Mouse (Mus musculus) embryo, embryonic 11.5 days (tissue): Measurements from ENCODE around the gene Slc35g3.

ENCODE experiments used
- DNase-seq: peaks from one replicate; pipeline ENCODE4 v3.0.0-alpha.2; 2012; ENCODE audit warnings: low read depth, low spot score

Slc35g3 gene

DNA sequence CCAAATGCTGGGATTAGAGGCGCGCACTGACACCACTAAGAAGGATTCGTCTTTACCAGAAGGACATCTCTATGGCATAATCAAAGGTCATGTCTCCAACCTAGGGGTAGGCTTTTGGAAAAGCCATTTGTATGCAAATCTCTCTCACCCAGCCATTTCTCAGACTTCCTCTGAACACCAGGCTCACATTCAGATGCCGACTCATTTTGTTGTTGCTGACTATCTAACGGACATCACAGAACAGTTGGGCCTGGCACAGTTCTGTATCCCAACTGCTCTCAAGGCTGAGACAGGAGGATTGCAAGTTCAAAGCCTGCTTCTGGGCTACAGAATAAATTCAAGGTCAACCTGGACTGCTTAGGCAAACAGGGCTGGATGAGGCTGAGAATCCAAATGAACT lies 25.5 kb upstream of the Slc35g3 start:
- DNase-seq, result no peak

DNA sequence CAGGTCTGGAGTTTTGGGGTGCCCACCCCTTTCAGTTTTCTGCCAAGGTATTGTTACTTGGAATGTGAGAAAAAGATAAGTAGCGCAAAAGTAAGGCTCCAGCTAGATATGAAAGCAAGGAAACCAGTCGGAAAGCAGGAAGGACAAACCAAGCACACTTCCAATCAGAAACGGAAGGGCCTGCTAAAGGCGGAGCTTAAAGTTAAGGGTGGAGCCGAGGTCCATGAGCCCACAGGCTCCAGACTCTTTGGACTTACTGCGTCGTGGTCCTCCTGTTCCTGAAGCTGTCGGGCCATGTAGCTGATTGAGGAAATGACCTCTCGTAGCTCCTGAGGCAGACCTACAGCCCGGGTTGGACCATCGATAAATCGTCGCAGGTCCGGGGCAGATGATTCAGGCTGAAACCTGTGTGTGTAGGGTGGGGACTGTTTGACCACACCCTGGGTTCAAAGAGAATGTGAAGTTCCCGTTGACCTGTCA lies 23.1 kb upstream of the Slc35g3 start:
- DNase-seq, result no peak

DNA sequence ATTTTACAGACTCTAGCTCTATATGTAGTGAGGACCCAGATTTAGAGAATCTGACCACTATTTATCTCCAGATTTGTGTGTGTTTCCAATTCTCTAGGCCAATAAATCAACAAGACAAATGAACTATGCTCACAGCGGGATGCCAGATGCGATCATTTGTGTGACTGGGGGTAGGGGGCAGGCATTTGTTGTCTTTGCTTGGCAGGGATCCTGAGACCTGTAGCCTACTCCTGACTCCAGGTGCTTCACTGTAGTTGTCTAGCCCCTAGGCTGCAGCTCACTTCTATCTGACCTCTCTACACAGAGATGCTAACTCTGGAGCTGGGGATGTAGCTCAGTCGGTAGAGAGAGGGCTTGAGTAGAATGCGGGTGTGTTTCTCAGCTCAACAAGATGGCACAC lies 20.1 kb upstream of the Slc35g3 start:
- DNase-seq, result no peak

DNA sequence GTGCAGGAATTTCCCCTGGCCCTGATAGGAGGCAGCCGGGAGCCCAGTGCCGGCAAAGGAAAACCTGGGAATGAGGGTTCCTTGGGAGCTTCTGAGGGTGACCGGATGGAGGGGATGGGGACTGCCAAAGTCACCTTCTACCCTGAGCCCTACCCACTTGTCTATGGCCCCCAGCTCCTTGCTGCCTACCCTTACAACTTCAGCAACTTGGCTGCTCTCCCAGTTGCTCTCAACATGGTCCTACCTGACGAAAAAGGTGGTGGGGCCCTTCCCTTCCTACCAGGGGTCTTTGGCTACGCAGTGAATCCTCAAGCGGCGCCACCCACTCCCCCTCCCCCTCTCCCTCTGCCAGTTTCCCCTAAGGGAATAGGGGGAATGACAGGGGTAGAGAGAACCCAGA lies 17.2 kb upstream of the Slc35g3 start:
- DNase-seq, result no peak

DNA sequence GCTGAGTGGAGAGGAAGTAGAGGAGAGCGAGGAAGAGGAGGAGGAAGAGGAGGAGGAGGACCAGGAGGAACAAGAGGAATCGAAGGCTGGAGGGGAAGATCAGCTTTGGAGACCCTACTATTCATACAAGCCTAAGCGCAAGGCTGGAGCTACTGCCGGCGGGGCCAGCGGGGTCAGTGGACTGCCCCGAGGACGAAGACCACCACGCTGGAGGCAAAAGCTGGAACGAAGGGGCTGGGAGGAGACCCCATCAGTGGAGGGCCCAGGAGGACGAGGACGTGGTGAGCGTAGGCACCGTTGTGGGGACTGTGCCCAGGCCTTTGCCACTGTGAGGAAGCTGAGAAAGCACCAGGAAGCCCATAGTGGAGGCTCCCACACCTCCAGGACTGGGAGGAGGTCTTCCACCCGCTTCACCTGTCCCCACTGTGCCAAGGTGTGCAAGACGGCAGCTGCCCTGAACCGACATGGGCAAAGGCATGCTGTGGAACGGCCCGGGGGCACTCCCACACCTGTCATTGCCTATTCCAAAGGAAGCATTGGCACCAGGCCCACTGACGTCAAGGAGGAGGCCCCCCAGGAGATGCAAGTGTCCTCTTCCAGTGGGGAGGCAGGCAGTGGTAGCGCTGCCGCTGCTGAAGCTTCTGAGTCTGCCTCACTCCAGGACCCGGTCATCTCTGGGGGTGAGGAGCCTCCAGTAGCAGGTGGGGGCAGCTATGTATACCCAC lies 16.7 kb upstream of the Slc35g3 start:
- no peak for DNase-seq

DNA sequence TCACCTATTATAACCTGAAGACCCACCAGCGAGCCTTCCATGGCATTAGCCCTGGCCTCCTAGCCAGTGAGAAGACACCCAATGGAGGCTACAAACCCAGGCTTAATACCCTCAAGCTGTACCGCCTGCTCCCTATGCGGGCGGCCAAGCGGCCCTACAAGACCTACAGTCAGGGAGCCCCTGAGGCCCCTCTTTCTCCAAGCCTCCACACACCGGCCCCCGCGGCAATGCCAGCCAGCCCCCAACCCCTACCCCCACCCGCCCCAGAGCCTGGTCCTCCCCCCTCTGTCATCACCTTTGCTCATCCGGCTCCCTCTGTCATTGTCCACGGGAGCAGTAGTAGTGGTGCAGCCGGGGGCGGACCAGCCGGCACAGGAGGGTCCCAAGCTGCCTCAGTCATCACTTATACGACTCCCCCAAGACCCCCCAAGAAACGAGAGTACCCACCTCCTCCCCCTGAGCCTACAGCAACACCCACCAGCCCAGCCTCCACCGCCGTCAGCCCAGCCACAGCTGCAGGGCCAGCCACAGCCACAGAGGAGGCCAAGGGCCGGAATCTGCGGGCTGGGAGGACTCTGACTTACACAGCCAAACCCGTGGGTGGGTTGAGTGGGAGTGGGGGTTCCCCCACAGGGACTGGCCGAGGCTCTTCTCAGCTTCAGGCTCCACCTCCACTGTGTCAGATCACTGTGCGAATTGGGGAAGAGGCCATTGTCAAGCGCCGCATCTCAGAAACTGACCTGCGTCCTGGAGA lies 15.9 kb upstream of the Slc35g3 start:
- DNase-seq, result no peak

DNA sequence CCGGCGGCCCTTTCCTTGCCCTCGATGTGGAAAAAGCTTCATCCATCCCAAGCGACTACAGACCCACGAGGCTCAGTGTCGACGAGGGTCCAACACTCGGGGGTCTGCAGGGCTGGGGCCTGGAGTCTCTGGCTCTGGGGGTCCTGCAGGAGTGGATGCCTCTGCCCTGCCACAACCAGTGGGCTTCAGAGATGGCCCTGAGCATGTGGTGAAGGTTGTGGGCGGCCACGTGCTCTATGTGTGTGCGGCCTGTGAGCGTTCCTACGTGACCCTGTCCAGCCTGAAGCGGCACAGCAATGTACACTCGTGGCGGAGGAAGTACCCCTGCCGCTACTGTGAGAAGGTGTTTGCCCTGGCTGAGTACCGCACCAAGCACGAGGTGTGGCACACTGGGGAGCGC lies 14.7 kb upstream of the Slc35g3 start:
- DNase-seq, result no peak

DNA sequence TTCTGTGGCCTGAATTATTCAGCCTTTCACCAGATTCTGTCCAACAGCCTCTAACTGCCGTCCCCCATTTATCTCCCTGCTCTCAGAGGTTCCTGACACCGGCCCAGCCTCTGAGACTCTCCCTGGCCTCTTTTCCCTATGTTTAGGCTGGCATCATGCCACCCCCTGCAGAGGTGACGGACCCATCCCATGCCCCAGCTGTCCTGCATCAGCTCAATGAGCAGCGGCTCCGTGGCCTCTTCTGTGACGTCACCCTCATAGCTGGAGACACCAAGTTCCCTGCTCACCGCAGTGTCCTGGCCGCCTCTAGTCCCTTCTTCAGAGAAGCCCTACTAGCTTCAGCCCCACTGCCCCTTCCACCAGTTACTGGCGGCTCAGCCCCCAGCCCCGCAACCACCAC lies 13.9 kb upstream of the Slc35g3 start:
- DNase-seq, result no peak

DNA sequence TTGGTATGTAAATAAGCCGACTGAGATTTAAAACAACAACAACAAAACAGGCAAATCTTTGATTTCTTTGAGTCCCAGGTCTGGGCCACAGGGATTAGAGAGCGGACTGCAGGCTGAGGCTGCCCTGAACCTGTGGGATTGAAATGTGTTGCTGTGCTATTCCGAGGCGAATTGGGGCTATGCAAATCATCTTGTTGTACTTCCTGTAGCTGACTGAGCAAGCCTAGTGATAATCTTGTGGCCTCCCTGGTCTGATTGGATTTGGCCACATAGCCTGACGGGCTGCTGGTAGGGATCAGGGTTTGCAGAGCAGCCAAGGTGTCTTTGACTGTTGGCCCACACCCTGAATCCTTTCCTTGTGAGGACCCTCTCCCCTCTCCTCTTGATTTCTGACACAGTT lies 13.2 kb upstream of the Slc35g3 start:
- no peak for DNase-seq

DNA sequence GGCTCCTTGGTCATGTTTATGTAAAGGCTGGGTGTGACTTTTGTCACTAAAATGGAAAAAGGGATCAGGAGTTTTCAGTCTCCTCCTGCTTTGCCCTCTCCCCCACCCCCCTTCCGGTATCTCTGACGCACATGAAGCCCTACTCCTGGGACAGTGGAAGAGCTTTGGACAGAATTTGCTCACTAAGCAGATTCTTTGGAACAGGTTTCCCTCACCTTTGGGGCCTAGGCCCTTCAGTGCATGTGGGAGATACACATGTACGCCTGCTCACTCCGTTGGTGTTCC lies 5.8 kb upstream of the Slc35g3 start:
- DNase-seq, result no peak

DNA sequence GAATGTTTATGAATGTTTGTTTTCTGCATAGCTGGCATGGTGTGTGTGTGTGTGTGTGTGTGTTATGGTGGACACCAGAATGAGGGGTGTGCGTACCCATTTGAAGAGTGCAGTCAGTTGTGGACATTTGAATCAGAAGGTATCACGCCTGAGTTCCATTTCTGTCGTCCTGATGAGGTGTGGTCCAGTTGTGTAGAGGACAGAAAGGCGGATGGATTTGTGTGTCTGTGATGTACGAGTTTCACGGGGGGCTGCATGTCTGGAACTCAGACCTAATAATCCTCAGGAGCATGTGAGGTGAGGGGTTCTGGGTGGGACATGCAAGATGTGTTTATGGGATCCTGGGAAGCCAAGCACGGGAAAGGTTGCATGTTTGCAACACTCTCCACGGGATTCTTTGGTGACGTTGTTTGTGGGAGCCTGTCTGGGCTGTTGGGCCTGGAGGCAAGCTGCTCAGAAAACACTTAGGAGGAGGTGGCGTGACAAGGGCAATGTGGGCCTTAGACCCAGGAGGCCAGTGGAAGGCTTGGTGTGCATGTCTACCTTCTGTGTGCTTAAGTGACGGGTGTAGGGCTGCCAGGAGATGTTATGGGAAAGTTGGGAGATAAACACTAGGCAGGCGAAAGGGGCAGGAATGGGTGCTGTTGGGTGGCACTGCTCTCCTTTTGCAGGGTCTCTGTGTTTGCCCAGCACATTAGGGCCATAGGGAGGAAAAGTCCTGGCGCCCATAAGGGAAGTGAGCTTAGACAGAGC lies 5.3 kb upstream of the Slc35g3 start:
- DNase-seq, result no peak

DNA sequence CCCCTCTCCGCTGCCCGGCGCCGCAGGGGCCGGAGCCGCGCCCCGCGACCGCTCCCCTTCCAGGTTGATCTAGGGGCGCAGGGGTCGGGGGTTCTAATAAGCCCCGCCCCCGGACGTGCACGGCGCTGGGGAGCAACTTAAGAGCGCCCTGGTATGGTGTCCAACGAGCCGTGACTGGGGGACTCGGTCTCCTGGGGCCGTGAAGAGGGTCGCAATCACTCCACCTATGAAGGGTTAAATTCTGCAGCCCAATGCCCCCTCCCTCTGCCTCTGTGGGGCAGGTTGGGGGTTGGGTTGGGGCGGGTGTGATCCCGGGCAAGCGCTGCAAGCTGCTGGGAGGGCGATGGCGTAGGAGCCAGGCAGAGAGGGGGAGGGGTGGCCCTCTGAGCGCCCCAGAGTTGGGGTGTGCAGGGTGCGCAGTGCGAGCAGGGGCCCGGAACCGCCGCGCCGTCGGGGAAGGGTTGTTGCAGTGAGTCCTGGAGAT lies 4.4 kb upstream of the Slc35g3 start:
- no peak for DNase-seq

DNA sequence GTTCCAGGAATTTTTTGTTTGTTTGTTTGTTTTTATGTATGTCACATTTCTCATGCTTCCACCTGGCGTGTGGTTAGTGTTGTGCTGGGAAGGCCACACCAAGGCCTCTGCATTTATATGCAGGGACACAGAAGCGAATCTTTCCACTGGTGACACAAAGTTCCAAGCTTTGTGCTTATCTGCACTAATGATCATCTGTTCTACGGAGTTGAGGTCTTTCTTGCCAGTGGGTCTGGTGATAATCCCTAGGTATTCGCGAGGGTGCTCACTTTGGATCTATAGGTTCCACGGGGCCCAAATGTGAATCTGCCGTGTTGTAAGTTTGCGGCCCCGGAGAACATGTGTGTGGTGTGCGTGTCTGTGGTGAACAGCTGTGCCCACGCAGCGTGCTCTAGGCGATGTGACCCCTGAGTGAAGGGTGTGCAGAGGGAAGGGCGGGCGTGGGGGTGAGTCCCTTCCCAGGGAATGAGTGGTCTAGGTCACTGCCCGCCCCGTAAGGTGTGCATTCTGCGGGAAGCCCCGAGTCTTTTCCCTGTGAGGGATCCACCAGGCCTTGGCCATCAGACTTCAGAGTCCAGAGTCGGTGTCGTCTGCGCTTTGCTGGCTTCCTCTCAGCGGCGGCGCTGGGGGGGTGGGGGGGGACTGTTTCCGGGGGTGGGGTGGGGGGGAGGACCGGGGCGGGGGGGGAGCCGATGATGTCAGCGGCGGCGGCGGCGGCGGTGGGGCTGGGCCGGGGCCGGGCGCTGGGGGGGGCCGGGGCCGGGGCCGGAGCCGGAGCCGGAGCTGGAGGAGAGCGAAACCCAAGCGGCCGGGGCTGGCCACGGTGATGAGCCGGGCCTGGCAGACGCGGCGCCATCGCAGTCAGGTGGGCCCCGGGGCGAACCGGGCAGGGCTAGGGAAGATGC lies 3.7 kb upstream of the Slc35g3 start, which contains the start of gene Zbtb4:
TSS of gene Zbtb4 (plus strand) at position 692 of the 905 bp plus-strand sequence.
- no peak for DNase-seq

DNA sequence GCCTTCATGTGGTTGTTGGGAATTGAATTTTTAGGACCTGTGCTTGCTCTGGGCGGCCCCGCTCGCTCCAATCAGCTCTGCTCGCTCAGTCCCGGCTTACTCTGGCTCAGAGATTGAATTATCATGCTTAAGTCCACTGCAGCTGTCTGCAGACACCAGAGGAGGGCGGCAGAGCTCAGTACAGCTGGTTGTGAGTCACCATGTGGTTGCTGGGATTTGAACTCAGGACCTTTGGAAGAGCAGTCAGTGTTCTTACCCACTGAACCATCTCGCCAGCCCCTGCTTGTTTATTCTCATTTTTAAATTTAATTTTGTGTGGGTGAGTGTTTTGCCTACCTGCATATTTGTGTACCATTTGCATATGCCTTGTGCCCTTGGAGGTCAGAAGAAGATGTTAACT lies 1.8 kb upstream of the Slc35g3 start:
- DNase-seq, result no peak

DNA sequence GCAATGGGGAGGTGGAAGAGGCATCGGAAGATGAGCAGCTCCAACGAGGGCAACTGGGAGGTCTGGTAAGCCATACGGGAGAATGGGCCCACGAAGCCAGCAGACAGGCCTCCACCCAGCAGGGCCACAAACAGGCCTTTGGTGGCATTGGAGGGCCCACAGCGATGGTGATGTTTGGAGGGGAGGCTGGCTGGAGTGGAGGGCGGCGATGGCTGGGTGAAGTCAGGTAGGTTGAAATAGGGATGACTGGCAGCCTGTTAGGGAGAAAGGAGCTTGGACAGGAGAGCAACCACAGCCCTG lies 917 bp downstream of the Slc35g3 start:
- no peak for DNase-seq

DNA sequence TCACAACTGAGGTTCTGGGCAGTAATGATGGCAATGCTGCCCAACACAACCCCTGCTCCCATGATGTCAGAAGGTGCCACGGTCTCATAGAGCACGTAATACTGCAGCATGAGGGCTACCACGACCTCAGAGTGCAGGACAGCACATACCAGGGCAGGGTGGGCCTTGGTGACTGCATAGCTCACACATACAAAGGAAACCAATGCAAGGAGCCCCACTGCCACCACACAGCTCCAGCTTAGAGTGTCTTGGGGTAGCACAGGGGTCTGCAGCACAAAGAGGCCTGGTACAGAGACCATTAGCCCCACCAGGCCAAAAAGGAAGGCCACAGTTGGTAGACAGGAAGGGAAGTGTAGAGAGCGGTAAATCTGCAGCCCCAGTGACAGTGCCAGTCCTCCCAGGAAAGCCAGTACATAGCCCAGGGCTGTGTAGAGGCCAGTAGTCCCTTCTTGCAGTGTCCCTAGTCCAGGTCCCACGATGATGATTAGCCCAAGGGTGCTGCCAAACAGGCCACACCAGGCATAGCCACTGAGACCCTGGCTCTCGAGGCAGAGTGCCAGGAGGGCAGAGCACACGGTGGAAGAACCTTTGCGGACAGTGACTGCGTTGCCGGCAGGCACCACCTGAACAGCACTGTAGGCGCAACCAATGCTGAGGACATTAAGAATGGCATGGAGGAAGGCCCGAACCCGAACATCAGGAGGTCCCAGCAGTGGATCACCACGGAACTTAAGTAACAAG lies 1.4 kb downstream of the Slc35g3 start:
- no peak for DNase-seq

DNA sequence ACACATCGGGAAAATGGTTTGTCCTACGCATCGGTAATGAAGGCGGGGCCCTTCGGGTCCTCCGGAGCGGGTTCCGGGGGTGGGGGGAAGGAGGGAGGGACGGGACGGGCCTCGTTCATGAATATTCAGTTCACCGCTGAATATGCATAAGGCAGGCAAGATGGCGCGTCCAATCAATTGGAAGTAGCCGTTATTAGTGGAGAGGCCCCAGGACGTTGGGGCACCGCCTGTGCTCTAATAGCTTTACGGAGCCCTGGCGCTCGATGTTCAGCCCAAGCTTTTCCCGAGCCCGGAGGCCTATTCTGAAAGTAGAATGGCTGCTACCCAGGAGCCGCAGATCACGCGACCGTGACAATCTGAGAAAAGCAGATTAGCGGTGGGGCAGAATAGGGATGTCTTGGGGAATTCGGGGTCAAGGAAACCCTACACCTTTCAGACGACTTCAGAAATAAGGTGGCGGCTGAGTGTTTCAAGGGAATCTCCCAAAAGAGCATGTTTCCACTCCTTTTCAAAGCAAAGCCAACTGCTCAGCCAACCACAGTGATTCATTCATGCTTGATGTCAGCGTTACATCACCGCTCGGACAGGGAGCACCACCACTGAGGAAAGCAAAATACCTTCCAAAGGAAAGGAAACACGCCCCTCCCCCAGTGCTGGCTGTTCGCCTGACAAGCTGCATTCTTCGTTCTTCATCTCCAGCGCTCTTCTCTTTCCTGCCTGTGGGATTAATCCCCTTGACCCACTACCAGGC lies 2.6 kb downstream of the Slc35g3 start:
- peak; percentile 86 for DNase-seq

DNA sequence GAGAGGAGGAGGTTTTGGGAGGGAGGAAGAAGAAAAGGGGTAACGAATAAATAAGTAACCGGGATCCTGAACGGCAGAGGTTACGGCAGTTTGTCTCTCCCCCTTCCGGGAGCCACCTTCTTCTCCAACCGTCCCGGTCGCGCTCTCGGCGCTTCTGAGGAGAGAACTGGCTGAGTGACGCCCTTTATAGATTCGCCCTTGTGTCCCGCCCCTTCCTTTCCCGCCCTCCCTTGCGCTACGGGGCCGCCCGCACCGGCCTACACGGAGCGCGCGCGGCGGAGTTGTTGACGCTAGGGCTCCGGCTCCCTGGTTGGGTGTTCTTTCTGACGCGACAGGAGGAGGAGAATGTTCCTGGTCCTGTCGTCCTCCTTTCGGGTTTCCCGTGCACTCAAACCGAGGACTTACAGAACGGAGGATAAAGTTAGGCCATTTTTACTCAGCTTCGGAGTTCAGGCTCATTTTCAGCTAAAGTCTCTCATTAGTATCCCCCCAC lies 3.2 kb downstream of the Slc35g3 start, which contains the start of gene Polr2a:
TSS of gene Polr2a (minus strand) at position 160 of the 493 bp plus-strand sequence.
- peak; percentile 97 for DNase-seq

DNA sequence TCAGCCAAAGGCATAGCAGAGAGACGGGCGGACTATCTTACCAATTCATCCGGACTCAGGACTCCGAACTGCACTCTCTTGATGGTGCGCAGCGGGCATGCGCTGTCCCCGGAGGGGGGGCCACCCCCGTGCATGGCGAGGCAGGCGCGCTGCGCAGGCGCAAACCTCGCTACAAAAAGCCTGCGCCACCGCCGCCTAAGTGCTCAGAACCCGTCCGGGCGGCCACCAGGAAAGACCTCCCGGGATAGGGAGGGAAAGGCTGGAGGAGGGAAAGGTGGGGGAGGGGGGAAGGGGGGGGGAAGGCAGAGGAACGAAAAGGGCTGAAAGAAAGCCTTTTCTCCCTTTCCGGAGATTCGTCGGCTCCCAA lies 3.7 kb downstream of the Slc35g3 start:
- peak; percentile 93 for DNase-seq
